Mouse (Mus musculus): ENCODE data around the gene Pkp1. TPM values are rescaled to one million over a fixed set of nuclear protein-coding genes. Genes with fewer than 3 reads are reported as not detected.
A peak's percentile ranks its signal among the peaks of the same experiment; 100 is the strongest.

Pkp1 gene
- total RNA-seq, 2 experiments from 2014 or later = 0.39 to 0.44 TPM

DNA sequence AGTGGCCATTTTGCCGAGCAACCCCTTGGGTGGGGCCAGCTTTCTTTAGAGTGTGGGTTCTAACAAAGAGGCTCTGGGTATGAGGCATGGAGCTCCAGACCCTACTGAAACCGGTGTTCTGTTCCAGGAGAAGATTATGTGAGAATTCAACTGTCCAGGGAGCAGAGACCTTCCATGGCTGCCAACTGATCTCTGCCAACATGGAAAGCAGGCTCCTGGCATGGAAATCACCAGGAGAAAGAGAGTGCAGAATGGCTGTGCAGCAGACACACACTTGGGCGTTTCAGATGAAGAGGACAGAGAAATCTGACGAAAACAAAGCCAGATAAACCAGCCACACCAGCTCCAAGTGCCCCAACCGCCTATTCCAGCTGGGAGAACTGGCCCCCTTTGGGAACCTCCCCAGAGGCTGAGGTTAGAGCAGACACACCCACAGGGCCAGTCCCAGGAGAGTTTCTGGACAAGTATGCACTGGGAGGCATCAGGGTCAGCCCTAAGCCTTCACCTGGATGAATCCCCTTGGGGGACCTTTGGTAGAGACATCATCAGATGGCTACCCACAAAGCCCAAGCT is 2.4 kb downstream of the Pkp1 start:
- intact Hi-C loops (cut with DNase I) = no loop called here
- DNase-seq (ENCODE audit: low spot score in 2 of 2) = no peak

- intact Hi-C loops (cut with DNase I) = no loop called here
- DNase-seq (ENCODE audit: low spot score in 2 of 2) = no peak
These were observed 5.3 kb downstream of the Pkp1 start for GRCm38 (mm10) chr1:135913657-135914056.

- intact Hi-C loops (cut with DNase I) = no loop called here
- no peak for DNase-seq (ENCODE audit: low spot score in 2 of 2)
These were observed 9.6 kb downstream of the Pkp1 start for GRCm38 (mm10) chr1:135909381-135909780.

- peak in 1 of 2 experiments; percentile 24 for DNase-seq (ENCODE audit: low spot score in 2 of 2)
- intact Hi-C loops (cut with DNase I) = no loop called here
These were observed 12.3 kb downstream of the Pkp1 start for GRCm38 (mm10) chr1:135906736-135907135.

GRCm38 (mm10) chr1:135899991-135900515 is 19.0 kb downstream of the Pkp1 start:
- DNase-seq (ENCODE audit: low spot score in 2 of 2) = no peak
- intact Hi-C loops (cut with DNase I) = no loop called here

DNA sequence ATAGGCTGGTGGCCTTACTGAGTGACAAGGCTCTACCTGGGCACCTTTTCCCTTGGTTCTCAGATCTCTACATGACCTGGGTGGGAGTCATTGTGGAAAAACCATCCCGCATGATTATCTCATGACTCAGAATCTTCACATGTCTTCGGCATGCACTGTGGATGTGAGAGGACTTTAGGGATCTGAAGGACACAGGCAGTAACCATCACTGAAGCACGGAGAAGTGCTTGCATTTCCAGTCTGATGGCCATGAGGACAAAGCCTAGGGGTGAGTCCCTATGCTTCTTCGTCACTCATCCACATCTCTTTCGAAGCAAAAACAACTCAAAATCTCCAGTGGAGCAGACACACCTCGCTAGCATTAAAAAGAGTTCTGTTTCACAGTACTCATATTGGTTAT is 19.7 kb downstream of the Pkp1 start:
- intact Hi-C loops (cut with DNase I) = no loop called here
- DNase-seq (ENCODE audit: low spot score in 2 of 2) = no peak

- intact Hi-C loops (cut with DNase I) = no loop called here
- DNase-seq (ENCODE audit: low spot score in 2 of 2) = no peak
These were observed 23.6 kb downstream of the Pkp1 start for GRCm38 (mm10) chr1:135895367-135895766.

- intact Hi-C loops (cut with DNase I) = no loop called here
- DNase-seq (ENCODE audit: low spot score in 2 of 2) = no peak
These were observed 25.6 kb downstream of the Pkp1 start for GRCm38 (mm10) chr1:135893377-135893776.

DNA sequence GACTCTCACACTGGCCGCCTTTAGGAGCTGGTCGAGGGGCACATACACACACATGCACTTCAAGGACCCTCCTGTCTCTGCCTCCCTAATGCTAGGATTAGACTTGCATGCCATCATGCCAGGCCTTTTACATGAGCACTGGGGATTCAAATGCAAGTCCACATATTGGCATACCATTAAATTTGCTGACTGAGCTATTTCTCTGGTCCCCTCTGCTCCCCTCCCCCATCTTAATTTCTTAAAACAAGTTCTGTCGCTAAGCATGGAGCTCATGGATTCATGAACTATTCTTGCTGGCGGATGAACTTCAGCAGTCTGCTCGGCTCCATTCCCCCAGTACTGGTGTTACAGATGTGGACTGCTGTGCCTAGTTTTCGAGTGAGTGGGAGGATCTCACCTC is 26.2 kb downstream of the Pkp1 start:
- no peak for DNase-seq (ENCODE audit: low spot score in 2 of 2)
- intact Hi-C loops (cut with DNase I) = no loop called here

DNA sequence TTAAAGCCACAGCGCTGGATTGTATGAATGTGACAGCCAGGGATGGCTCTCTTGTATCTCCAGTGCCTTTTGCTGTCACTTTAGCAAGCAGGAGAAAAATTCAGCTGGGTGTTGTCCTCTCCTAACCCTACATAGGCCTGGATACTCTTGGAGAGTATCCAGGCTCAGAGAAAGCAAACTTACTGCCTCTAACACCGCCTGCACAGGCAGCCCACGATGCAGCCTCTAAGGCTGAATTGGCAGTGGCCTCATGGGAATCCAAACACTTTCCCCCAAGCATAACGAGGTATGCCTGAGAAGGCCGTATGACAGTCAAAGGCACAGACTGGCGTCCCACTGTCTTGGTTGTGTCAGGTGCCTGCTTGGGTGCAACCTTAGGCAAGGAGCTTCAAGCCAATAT is 26.8 kb downstream of the Pkp1 start:
- DNase-seq (ENCODE audit: low spot score in 2 of 2) = peak; percentile 20 to 39

DNA sequence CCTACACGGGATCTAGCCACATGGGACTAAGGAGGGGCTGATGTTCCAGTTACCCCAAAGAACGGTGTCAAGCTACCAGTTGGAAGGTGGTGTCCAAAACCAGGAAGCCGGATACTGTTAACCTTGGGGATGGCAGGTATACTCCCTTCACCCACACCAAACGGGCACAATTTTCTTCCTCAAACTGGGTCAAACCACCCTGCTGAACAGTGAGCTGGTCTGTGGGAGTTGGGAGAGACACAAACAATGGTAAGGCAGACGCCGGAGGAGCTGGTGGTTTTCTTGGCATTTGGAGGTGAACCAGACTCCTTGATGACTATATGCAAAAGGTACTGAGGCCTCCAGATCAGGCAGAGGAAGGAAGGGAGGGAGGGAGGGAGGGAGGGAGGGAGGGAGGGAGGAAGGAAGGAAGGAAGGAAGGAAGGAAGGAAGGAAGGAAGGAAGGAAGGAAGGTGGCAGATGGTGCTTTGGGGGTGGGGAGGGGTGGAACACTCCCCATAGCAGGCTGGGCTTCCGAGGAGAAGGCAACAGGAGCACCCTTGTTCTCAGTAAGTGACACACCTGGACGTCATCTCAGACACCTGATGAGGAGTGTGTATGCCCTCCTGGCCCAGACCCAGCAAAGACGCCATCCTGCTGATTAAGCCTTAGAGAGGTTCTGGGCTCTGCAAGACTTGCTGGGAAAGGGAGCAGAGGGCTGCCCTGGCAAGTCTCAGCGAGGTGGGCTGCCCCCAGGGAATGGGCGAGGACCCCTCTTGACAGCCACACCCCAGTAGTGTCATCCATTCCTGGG is 27.4 kb downstream of the Pkp1 start:
- intact Hi-C loops (cut with DNase I) = no loop called here
- peak; percentile 27 to 46 for DNase-seq (ENCODE audit: low spot score in 2 of 2)

More for the DNA sequence above, 26.8 kb downstream of the Pkp1 start:
- intact Hi-C loops (cut with DNase I) = no loop called here

GRCm38 (mm10) chr1:135889461-135890185 is 29.4 kb downstream of the Pkp1 start:
- intact Hi-C loops (cut with DNase I) = no loop called here

DNA sequence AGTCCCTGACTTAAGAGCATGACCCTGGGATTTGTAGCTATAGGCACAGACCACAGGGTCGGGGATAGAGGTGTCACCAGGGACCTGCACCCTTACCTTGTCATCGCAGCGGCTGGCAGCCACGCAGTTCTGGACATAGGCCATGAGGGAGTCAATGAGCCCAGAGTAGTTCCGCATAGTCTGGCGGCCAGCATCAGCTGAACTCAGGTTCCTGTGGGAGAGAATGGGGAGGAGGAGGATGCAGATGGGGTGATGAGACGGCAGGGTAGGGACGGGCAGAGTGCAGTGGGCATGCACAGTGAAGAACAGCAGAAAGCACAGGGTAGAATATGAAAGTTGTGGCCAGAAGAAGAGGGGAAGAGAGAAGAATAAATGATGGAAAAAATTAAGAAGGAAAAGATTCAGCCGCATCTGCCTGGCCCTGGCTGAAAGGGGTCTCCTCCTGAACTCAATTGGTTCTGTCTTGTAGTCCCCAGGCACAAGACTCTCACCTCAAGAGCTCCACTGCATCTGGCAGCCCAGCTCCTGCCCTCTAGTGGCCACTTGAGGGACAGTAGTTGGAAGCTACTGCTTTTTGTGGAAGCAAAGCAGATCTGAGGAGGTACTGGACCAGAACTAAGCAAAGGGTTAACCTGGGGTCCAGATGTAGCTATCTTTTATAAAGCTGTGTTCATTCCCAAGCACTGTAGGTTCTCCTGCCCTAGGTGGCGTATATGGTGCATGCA is 36.5 kb downstream of the Pkp1 start:
- intact Hi-C loops (cut with DNase I) = no loop called here
- DNase-seq (ENCODE audit: low spot score in 2 of 2) = peak; percentile 36 to 38

More at GRCm38 (mm10) chr1:135889461-135890185, 29.4 kb downstream of the Pkp1 start:
- no peak for DNase-seq (ENCODE audit: low spot score in 2 of 2)

- no peak for DNase-seq (ENCODE audit: low spot score in 2 of 2)
- intact Hi-C loops (cut with DNase I) = no loop called here
These were observed 41.8 kb downstream of the Pkp1 start for GRCm38 (mm10) chr1:135877248-135877647.

DNA sequence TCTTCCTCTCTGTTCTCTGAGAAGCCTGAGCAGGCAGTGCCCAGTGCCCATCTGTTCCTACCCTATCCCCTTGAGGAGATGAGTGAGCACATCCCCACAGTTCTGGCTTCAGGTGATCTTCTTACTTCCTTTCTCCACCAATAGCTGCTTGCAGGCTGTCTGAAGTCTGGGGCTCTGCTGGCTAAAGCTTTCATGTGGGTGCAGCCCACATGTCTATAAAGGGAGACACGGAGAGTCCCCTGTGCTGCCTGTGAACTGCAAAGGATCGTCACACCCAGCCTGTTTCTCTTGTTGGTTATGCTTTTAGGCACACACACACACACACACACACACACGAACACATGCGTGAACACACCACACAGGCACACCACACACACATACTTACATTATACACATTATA is 46.0 kb downstream of the Pkp1 start:
- DNase-seq (ENCODE audit: low spot score in 2 of 2) = peak; percentile 19 to 47
- intact Hi-C loops (cut with DNase I) = no loop called here

- intact Hi-C loops (cut with DNase I) = no loop called here
- no peak for DNase-seq (ENCODE audit: low spot score in 2 of 2)
These were observed 50.4 kb downstream of the Pkp1 start for GRCm38 (mm10) chr1:135868570-135868969.

DNA sequence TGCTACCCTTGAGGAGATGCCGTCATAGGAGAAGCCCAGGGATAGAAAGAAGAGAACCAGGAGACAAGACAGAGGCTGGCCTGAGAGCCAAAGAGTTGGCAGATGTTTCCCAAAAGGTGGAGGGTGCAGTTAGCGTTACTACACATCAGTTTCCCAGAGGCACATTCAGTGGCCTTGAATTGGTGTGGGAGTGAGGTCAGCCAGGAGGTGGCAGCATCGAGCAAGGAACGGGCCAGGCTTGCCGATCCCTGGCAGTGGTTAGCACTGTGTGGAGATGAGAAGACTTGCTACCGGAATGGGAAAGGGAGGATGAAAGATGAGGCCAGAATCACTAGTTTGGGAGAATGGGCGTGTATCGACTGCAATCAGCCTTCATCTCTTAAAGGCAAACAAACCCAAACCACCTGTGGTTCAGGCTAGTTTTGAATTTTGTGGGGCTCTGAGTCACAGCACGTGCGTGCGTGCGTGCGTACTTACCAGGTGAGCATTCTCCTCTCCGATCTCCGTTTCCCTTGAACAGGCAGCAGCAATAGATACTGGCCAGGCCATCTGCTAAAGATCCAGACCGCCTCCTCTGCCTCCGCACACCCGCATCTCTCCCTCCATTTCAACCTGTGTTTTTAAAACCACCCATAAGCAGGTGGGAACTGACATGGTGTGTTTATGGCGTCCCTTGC is 53.4 kb downstream of the Pkp1 start:
- peak; percentile 80 to 81 for DNase-seq (ENCODE audit: low spot score in 2 of 2)
- intact Hi-C loops (cut with DNase I) = loop anchor here (1.0 kb wide), 1 partner anchor 80 kb away; no protein-coding TSS in a partner anchor

DNA sequence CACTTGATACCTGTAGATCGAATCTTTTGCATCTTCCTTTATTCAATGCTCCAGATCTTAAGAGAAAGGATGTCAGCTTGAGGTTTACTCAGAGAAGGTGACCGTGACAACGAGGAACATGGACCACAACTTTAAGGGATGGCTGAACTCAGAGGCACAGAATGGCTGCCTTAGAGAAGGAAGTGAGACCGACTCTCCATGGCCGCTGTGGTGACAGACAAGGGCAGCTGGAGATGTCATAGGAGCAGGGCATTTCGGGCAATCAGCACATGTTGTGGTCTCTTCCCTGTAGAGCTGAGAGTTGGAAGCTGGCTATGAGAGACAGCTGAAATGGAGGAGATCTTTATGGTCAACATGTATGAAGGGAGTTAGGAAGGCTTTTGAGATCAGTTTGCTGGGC is 54.2 kb downstream of the Pkp1 start:
- intact Hi-C loops (cut with DNase I) = loop anchor here (1.0 kb wide), 1 partner anchor 80 kb away; no protein-coding TSS in a partner anchor
- DNase-seq (ENCODE audit: low spot score in 2 of 2) = no peak

DNA sequence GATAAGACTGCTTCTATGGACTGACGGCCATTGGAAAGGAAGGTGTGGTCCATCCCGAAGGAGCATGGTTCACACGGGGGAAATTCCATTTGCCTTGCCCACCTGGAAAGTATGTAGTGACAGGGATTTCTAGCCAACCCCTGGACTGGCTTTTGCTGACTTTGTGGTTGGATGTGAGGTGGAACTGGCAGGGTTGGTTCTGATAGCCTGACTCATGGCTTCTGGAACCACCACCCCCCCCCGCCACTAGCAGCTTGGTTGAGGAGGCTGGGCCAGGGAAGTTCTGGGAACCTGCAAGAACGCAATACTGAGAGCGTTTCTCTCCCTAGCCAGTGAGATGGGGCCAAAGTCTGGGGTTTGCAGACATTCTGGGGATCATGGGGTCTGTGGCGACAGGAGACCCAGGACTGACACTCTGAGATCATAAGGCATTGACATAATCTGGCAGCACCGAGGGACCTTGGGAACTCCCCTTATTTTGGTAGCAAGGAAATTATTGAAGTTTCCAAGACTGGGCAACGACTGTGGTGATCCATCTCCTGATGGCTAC is 55.1 kb downstream of the Pkp1 start:
- intact Hi-C loops (cut with DNase I) = no loop called here

More for the DNA sequence above, 55.1 kb downstream of the Pkp1 start:
- DNase-seq (ENCODE audit: low spot score in 2 of 2) = no peak

Data from left cerebral cortex, postnatal 36 days (tissue).